Mouse (Mus musculus) embryonic stem cell, embryonic (primary cell): ENCODE results near the gene Cog4.

Experiments
- CTCF ChIA-PET, 4 experiments: fragments of 300-600 bp in 2 of 4; fragments of 350-600 bp in 2 of 4; sonication (Branson Sonifier 250); formaldehyde crosslinking; loops; one replicate each; lab custom pipeline; 2022; ENCODE audit warnings: inconsistent platforms in 2 of 4; lab: Charles Lee
- POLR2A ChIA-PET, 4 experiments: fragments of 300-600 bp in 2 of 4; fragments of 350-600 bp in 2 of 4; sonication (Branson Sonifier 250); formaldehyde crosslinking; loops; one replicate each; lab custom pipeline; 2022; ENCODE audit warnings: antibody characterized with exemption in 4 of 4, inconsistent platforms in 1 of 4; lab: Charles Lee

Gene Cog4

GRCm38 (mm10) chr8:110815308-110815707, 31.1 kb upstream of the Cog4 start:
- ChIA-PET CTCF (interaction anchor here in 2 of 4 experiments (0.6 to 1.0 kb wide), 2 partner anchors 10 to 66 kb away, joined by 3 read pairs; no protein-coding TSS in a partner anchor), POLR2A (interaction anchor here in 3 of 4 experiments (0.6 to 15.2 kb wide), 13 partner anchors 9 to 218 kb away, joined by 3 to 299 read pairs (median 9); partner anchors contain the start of genes Cog4 (in 2 of the 3), Sf3b3 (in 2 of the 3), Il34 (in 1 of the 3) and St3gal2 (in 1 of the 3))

GRCm38 (mm10) chr8:110816990-110817389, 29.4 kb upstream of the Cog4 start:
- ChIA-PET POLR2A (interaction anchor here (0.5 to 15.2 kb wide), 31 partner anchors 10 to 239 kb away, joined by 3 to 299 read pairs (median 5); partner anchors contain the start of genes Cog4 (in 3 of the 4), Sf3b3 (in 3 of the 4), Il34 (in 2 of the 4) and Ddx19b (in 1 of the 4)), CTCF (interaction anchor here in 3 of 4 experiments (0.6 to 2.0 kb wide), 4 partner anchors 35 to 106 kb away, joined by 3 to 10 read pairs (median 4); no protein-coding TSS in a partner anchor)

- ChIA-PET CTCF (interaction anchor here in 1 of 4 experiments (1.2 kb wide), 1 partner anchor 69 kb away, joined by 3 read pairs; no protein-coding TSS in a partner anchor), POLR2A (interaction anchor here in 2 of 4 experiments (0.7 to 23.5 kb wide), 12 partner anchors 10 to 213 kb away, joined by 3 to 464 read pairs (median 4); partner anchors contain the start of genes Cog4 (in 2 of the 2), Sf3b3 (in 2 of the 2), Ddx19b (in 1 of the 2) and Il34 (in 1 of the 2))
Measured at GRCm38 (mm10) chr8:110818593-110818992, 27.8 kb upstream of the Cog4 start.

- CTCF ChIA-PET: interaction anchor here in 1 of 4 experiments (1.5 kb wide), 2 partner anchors 19 to 70 kb away, joined by 3 read pairs; no protein-coding TSS in a partner anchor
- POLR2A ChIA-PET: interaction anchor here in 3 of 4 experiments (0.5 to 23.5 kb wide), 19 partner anchors 8 to 233 kb away, joined by 3 to 464 read pairs (median 4); partner anchors contain the start of genes Cog4 (in 2 of the 3), Sf3b3 (in 2 of the 3) and Il34 (in 1 of the 3)
Measured at GRCm38 (mm10) chr8:110820257-110820656, 26.1 kb upstream of the Cog4 start.

- ChIA-PET CTCF (no interaction called here), POLR2A (interaction anchor here (0.5 to 23.5 kb wide), 10 partner anchors 9 to 232 kb away, joined by 3 to 464 read pairs (median 6); partner anchors contain the start of genes Cog4 (in 1 of the 4), Il34 (in 1 of the 4) and Sf3b3 (in 1 of the 4))
Measured at GRCm38 (mm10) chr8:110821960-110822359, 24.4 kb upstream of the Cog4 start.

GRCm38 (mm10) chr8:110824861-110825260, 21.5 kb upstream of the Cog4 start:
- CTCF ChIA-PET: no interaction called here
- POLR2A ChIA-PET: interaction anchor here in 3 of 4 experiments (0.7 to 23.5 kb wide), 12 partner anchors 7 to 388 kb away, joined by 3 to 464 read pairs (median 8); partner anchors contain the start of genes Cog4 (in 2 of the 3) and Sf3b3 (in 2 of the 3)

GRCm38 (mm10) chr8:110828511-110828910, 17.9 kb upstream of the Cog4 start:
- CTCF ChIA-PET: no interaction called here

GRCm38 (mm10) chr8:110831956-110832355, 14.4 kb upstream of the Cog4 start:
- ChIA-PET CTCF (interaction anchor here in 1 of 4 experiments (1.1 kb wide), 1 partner anchor 19 kb away, joined by 3 read pairs; no protein-coding TSS in a partner anchor), POLR2A (interaction anchor here in 3 of 4 experiments (0.9 to 23.5 kb wide), 15 partner anchors 7 to 224 kb away, joined by 3 to 464 read pairs (median 6); partner anchors contain the start of genes Cog4 (in 2 of the 3), Sf3b3 (in 2 of the 3), Ddx19b (in 1 of the 3) and Exosc6 (in 1 of the 3))

More at GRCm38 (mm10) chr8:110828511-110828910, 17.9 kb upstream of the Cog4 start:
- POLR2A ChIA-PET: interaction anchor here (0.6 to 23.5 kb wide), 20 partner anchors 9 to 306 kb away, joined by 3 to 464 read pairs (median 6); partner anchors contain the start of genes Cog4 (in 3 of the 4), Sf3b3 (in 3 of the 4), Exosc6 (in 1 of the 4) and Il34 (in 1 of the 4)

- POLR2A ChIA-PET: interaction anchor here in 2 of 4 experiments (1.4 to 23.5 kb wide), 10 partner anchors 8 to 458 kb away, joined by 3 to 464 read pairs (median 58); partner anchors contain the start of genes Cog4 (in 1 of the 2), Il34 (in 1 of the 2), Rfwd3 (in 1 of the 2) and Sf3b3 (in 1 of the 2)
Measured at GRCm38 (mm10) chr8:110842012-110842574, 4.3 kb upstream of the Cog4 start.

GRCm38 (mm10) chr8:110843207-110843606, 3.2 kb upstream of the Cog4 start:
- POLR2A ChIA-PET: interaction anchor here in 3 of 4 experiments (0.8 to 19.3 kb wide), 25 partner anchors 9 to 457 kb away, joined by 3 to 464 read pairs (median 4); partner anchors contain the start of genes Rfwd3 (in 2 of the 3), Exosc6 (in 1 of the 3), Fuk (in 1 of the 3) and Il34 (in 1 of the 3)
- CTCF ChIA-PET: no interaction called here

More at GRCm38 (mm10) chr8:110842012-110842574, 4.3 kb upstream of the Cog4 start:
- CTCF ChIA-PET: no interaction called here

GRCm38 (mm10) chr8:110844941-110845340, 1.5 kb upstream of the Cog4 start:
- POLR2A ChIA-PET: interaction anchor here (0.6 to 19.3 kb wide), 63 partner anchors 9 to 1089 kb away, joined by 3 to 464 read pairs (median 6); partner anchors contain the start of genes Exosc6 (in 3 of the 4), Aars (in 1 of the 4), Ddx19a (in 1 of the 4) and Ddx19b (in 1 of the 4)
- CTCF ChIA-PET: interaction anchor here in 2 of 4 experiments (0.6 kb wide), 2 partner anchors 75 to 155 kb away, joined by 3 to 4 read pairs; no protein-coding TSS in a partner anchor

- ChIA-PET CTCF (interaction anchor here in 1 of 4 experiments (1.6 kb wide), 1 partner anchor 96 kb away, joined by 6 read pairs; no protein-coding TSS in a partner anchor), POLR2A (interaction anchor here (0.6 to 19.3 kb wide), 57 partner anchors 10 to 454 kb away, joined by 3 to 464 read pairs (median 8); partner anchors contain the start of genes Exosc6 (in 3 of the 4), Aars (in 2 of the 4), Il34 (in 2 of the 4) and Ddx19b (in 1 of the 4))
Measured at GRCm38 (mm10) chr8:110845821-110846404, 487 bp upstream of the Cog4 start.

GRCm38 (mm10) chr8:110847171-110847549, 760 bp downstream of the Cog4 start:
- CTCF ChIA-PET: interaction anchor here in 2 of 4 experiments (0.9 to 1.6 kb wide), 3 partner anchors 97 to 219 kb away, joined by 3 to 6 read pairs (median 3); no protein-coding TSS in a partner anchor
- POLR2A ChIA-PET: interaction anchor here (0.5 to 19.3 kb wide), 118 partner anchors 9 to 481 kb away, joined by 3 to 464 read pairs (median 5); partner anchors contain the start of genes Ddx19a (in 3 of the 4), Ddx19b (in 3 of the 4), Exosc6 (in 3 of the 4) and Aars (in 2 of the 4)

GRCm38 (mm10) chr8:110847645-110848495, 1.5 kb downstream of the Cog4 start:
- ChIA-PET POLR2A (interaction anchor here (0.7 to 19.3 kb wide), 80 partner anchors 8 to 456 kb away, joined by 3 to 464 read pairs (median 6); partner anchors contain the start of genes Aars (in 2 of the 4), Ddx19a (in 2 of the 4), Ddx19b (in 2 of the 4) and Exosc6 (in 2 of the 4)), CTCF (no interaction called here)

- ChIA-PET POLR2A (interaction anchor here in 2 of 4 experiments (0.6 to 19.3 kb wide), 5 partner anchors 8 to 99 kb away, joined by 3 to 464 read pairs (median 3); no protein-coding TSS in a partner anchor), CTCF (interaction anchor here in 1 of 4 experiments (1.0 kb wide), 1 partner anchor 20 kb away, joined by 3 read pairs; no protein-coding TSS in a partner anchor)
Measured at GRCm38 (mm10) chr8:110851186-110851585, 4.8 kb downstream of the Cog4 start.

GRCm38 (mm10) chr8:110856073-110856472, 9.7 kb downstream of the Cog4 start:
- POLR2A ChIA-PET: interaction anchor here in 2 of 4 experiments (1.3 to 19.3 kb wide), 7 partner anchors 9 to 178 kb away, joined by 3 to 464 read pairs (median 13); partner anchors contain the start of genes Cog4 (in 2 of the 2) and Sf3b3 (in 2 of the 2)

More at GRCm38 (mm10) chr8:110856073-110856472, 9.7 kb downstream of the Cog4 start:
- CTCF ChIA-PET: interaction anchor here in 1 of 4 experiments (0.5 kb wide), 1 partner anchor 130 kb away, joined by 4 read pairs; no protein-coding TSS in a partner anchor
